Mouse (Mus musculus): Measurements from ENCODE around the gene 1700109H08Rik.

DNA sequence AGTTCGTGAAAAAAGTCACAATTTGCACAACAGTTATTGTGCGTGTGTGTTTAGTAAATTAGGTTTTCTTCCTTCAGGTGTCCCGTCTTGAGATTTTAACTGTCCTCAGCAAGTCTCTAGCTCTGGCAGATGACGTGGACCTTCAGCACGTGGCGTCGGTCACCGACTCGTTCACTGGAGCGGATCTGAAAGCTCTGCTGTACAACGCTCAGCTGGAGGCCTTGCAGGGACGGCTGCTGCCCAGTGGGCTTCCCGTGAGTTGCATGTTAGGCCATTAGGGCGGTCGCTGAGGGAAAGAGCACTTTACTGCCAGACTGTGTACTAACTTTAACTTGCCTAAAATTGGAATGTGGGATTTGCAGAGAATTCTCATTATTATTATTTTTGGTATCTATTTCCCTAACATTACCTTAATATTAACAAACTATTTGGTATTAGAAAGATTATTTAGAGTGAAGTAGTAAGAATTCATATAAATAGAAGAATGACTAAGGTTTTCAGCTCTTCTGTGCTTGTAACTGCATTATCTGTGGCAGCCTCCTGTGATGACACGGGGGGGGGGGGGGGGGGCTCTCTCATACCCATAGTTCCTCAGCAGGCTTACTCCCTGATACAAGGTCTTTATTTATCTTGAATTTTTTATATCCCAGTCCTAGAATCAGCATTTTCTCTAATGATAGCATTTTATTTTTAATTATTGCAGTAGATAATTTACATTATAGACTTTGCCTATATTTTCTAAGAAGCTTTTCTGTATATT, 60.3 kb downstream of the 1700109H08Rik start:
- no peak for TF ChIP-seq CTCF (IDR thresholded peaks at IDR 0.05; ENCODE audit: low read depth)
- TF ChIP-seq EP300 (IDR thresholded peaks at IDR 0.05; ENCODE audit: low read depth): no peak

Measured in liver, postnatal 0 days (tissue).